Mouse (Mus musculus) kidney, adult 2 months (tissue): ENCODE measurements at regions not wholly inside any gene's neighbourhood (a gene's known extent, or its start where the extent isn't known, plus 50 kb on each side); places are given as distances from the start of the nearest gene placed in this dataset.

Source experiments
- DNase-seq: peaks from one replicate; pipeline ENCODE4 v3.0.0; 2021
- H3K27ac ChIP-seq: fragments of 200-500 bp; 2 replicates; pipeline ENCODE4 v1.5.1; 2012; ENCODE audit warnings: low read depth, low read length, control low read depth, inconsistent platforms; ENCODE audit not compliant: insufficient read depth
- H3K27me3 ChIP-seq: fragments of 200-500 bp; replicated peaks from 2 replicates; pipeline ENCODE4 v1.6.1; 2012; ENCODE audit warnings: mild to moderate bottlenecking, moderate library complexity, low read length, inconsistent platforms; ENCODE audit not compliant: control insufficient read depth, insufficient read depth
- H3K36me3 ChIP-seq: fragments of 200-500 bp; 2 replicates; pipeline ENCODE4 v1.6.1; 2012; ENCODE audit warnings: mild to moderate bottlenecking, moderate library complexity, low read length, inconsistent platforms; ENCODE audit not compliant: control insufficient read depth, insufficient read depth
- H3K4me1 ChIP-seq: fragments of 200-500 bp; 2 replicates; pipeline ENCODE4 v1.6.1; 2011; ENCODE audit warnings: low read length; ENCODE audit not compliant: control insufficient read depth, insufficient read depth
- H3K4me3 ChIP-seq: fragments of 200-500 bp; 2 replicates; pipeline ENCODE4 v1.5.1; 2011; ENCODE audit warnings: mild to moderate bottlenecking, low read depth, low read length, control low read depth; ENCODE audit not compliant: insufficient read depth
- CTCF ChIP-seq: fragments of 200-500 bp; conservative IDR thresholded peaks from 2 replicates; pipeline ENCODE4 v1.5.1; 2011; ENCODE audit warnings: low read depth, mild to moderate bottlenecking, control low read depth, low read length, moderate library complexity, mixed read lengths; ENCODE audit not compliant: insufficient read depth, insufficient read length
- POLR2A ChIP-seq: fragments of 200-500 bp; IDR thresholded peaks from one replicate; pipeline ENCODE4 v1.6.1; 2011; ENCODE audit warnings: low read depth, low read length, control low read depth
- WGBS: fragments of 180-500 bp; shearing (Covaris S2); methylation state at CpG from one replicate; pipeline ENCODE4 v1.1.7; 2018; 5-methylcytosine and 5-hydroxymethylcytosine counted together

- WGBS: 61% methylated on average over 11 of the region's 11 CpGs
- TF ChIP-seq POLR2A (no peak), CTCF (no peak)
These were observed 1399.4 kb downstream of the Slc22a22 start for GRCm38 (mm10) chr15:56077838-56078567.

GRCm38 (mm10) chr15:56077081-56077480 lies 1400.3 kb downstream of the Slc22a22 start:
- Histone ChIP-seq H3K36me3 (no peaks in the 10 kb centered on the region), H3K4me3 (no peak overlapping the region), H3K27ac (no peak overlapping the region), H3K27me3 (no peaks in the 10 kb centered on the region), H3K4me1 (no peaks in the 10 kb centered on the region)
- 9% methylated on average over 1 of the region's 1 CpGs for WGBS
- DNase-seq: no peak
- TF ChIP-seq POLR2A (no peak), CTCF (no peak)

More at GRCm38 (mm10) chr15:56077838-56078567, 1399.4 kb downstream of the Slc22a22 start:
- H3K4me1 ChIP-seq: no peaks in the 10 kb centered on the region
- DNase-seq: peak; percentile 39
- H3K4me3 ChIP-seq: no peak overlapping the region
- H3K36me3 ChIP-seq: no peaks in the 10 kb centered on the region
- H3K27me3 ChIP-seq: no peaks in the 10 kb centered on the region
- no peak overlapping the region for H3K27ac ChIP-seq

GRCm38 (mm10) chr15:56076680-56077079 lies 1400.7 kb downstream of the Slc22a22 start:
- no peak overlapping the region for H3K27ac ChIP-seq
- 88% methylated on average over 1 of the region's 1 CpGs for WGBS
- no peaks in the 10 kb centered on the region for H3K4me1 ChIP-seq
- H3K4me3 ChIP-seq: no peak overlapping the region
- no peak for TF ChIP-seq CTCF
- no peak for TF ChIP-seq POLR2A
- H3K36me3 ChIP-seq: no peaks in the 10 kb centered on the region
- no peak for DNase-seq
- no peaks in the 10 kb centered on the region for H3K27me3 ChIP-seq

- WGBS: 60% methylated on average over 2 of the region's 2 CpGs
- Histone ChIP-seq H3K27me3 (no peaks in the 10 kb centered on the region), H3K36me3 (no peaks in the 10 kb centered on the region), H3K4me3 (no peak overlapping the region), H3K27ac (no peak overlapping the region), H3K4me1 (no peaks in the 10 kb centered on the region)
- TF ChIP-seq POLR2A: no peak
- TF ChIP-seq CTCF: no peak
- peak; percentile 15 for DNase-seq
These were observed 1407.9 kb downstream of the Slc22a22 start for GRCm38 (mm10) chr15:56069511-56069910.

- Histone ChIP-seq H3K36me3 (no peaks in the 10 kb centered on the region), H3K27ac (no peak overlapping the region), H3K4me1 (no peaks in the 10 kb centered on the region), H3K4me3 (no peak overlapping the region), H3K27me3 (no peaks in the 10 kb centered on the region)
- TF ChIP-seq POLR2A (no peak), CTCF (no peak)
- 19% methylated on average over 3 of the region's 3 CpGs for WGBS
- DNase-seq: no peak
These were observed 1410.2 kb downstream of the Slc22a22 start for GRCm38 (mm10) chr15:56067214-56067613.

- H3K27ac ChIP-seq: no peak overlapping the region
- H3K4me3 ChIP-seq: no peak overlapping the region
- no peak for DNase-seq
- no peaks in the 10 kb centered on the region for H3K4me1 ChIP-seq
- WGBS: 71% methylated on average over 4 of the region's 4 CpGs
- H3K36me3 ChIP-seq: no peaks in the 10 kb centered on the region
- TF ChIP-seq POLR2A (no peak), CTCF (no peak)
- H3K27me3 ChIP-seq: no peaks in the 10 kb centered on the region
These were observed 1410.9 kb downstream of the Slc22a22 start for GRCm38 (mm10) chr15:56066540-56066939.

- 38% methylated on average over 7 of the region's 7 CpGs for WGBS
- TF ChIP-seq CTCF (no peak), POLR2A (no peak)
These were observed 1411.4 kb downstream of the Slc22a22 start for GRCm38 (mm10) chr15:56065872-56066534.

More at GRCm38 (mm10) chr15:56065872-56066534, 1411.4 kb downstream of the Slc22a22 start:
- H3K27me3 ChIP-seq: no peaks in the 10 kb centered on the region
- H3K4me1 ChIP-seq: no peaks in the 10 kb centered on the region
- H3K36me3 ChIP-seq: no peaks in the 10 kb centered on the region
- no peak overlapping the region for H3K27ac ChIP-seq
- DNase-seq: peak; percentile 45
- H3K4me3 ChIP-seq: no peak overlapping the region
